Mouse (Mus musculus): ENCODE measurements around the gene Unc79.
A peak's percentile ranks its signal among the peaks of the same experiment; 100 is the strongest.

Gene Unc79

DNA sequence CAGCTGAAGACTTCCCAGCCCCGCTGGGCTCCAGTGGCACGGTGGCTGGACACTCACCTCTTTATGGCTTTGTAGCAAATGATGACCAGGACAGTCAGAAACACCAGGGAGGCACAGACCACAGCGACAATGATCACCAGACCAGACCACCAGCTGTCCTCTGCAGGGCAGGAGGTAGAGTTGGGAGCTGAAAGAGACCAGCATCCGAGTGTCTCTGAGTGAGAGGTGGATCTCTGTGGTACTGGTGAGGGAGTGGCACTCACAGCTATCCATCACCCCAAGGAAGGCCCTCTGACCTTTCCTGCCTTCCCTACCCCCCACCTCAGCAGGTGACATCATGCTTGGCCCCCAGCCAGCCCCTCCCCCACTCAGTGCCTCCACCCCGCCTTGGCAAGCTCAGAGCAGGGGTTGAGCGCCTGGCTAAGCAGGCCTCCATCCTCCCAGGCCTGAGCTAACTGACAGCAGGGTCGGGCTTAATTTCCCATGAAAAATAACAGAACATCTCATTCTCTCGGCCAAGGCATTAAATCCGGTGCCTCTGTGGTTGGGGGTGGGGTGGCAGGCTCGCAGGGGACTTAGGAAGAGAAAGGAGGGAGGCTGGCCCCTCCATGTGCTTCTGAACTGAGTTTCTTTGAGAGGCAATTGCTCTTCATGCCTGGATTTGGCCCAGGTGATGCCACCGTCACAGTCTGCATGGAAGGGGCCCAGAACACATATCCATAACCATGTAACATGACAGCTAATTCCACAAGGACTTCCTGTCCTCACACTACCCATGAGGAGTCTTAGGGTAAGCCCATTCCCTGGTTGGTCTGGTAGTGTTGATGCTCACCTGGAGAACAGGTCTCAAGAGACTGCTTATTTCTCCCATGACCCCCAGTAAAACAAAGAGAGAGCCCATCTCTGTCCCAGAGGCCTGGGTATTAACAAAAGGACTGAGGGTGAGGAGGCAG lies 254.2 kb downstream of the Unc79 start:
- no peak for DNase-seq (ENCODE audit: low spot score in 2 of 2)

DNA sequence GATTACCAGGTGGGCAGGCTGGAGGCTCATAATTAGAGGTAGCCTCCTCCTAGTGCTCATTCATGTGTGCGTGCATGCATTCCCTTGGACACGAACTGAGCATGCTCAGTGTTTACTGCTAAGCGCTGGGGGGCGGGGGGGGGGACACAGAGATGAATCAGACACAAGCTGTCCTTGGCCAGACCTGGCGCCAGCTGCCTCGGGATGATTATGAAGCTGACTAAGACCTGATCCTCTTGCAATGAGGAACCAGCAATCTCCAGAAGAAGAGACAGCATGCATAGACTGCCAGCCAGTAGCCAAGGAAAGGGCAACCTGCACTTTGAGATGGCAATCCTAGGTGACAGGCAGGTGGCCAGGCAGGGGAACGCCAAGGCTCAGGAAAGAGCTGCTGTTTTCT lies 256.9 kb downstream of the Unc79 start:
- DNase-seq (ENCODE audit: low spot score in 2 of 2) = peak; percentile 37 to 46

DNA sequence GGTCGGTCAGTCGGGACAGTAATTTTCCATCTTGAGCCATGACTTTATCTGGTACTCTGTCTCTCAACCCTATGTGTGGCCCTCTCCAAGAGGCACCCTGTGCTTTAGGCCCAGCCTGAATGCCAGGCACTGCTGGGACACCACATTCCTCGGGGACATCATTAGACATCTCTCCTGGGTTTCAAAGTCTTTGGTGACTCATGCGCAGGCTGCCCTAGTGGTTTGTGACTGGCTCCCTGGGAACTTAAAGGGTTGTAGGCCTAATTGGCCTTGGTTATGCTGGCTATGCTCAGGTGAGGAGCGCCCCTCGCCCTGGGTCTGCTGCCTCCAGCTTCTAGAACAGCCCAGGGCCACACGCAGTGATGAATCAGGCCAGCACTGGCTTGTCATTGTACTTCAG lies 260.9 kb downstream of the Unc79 start:
- no peak for DNase-seq (ENCODE audit: low spot score in 2 of 2)

DNA sequence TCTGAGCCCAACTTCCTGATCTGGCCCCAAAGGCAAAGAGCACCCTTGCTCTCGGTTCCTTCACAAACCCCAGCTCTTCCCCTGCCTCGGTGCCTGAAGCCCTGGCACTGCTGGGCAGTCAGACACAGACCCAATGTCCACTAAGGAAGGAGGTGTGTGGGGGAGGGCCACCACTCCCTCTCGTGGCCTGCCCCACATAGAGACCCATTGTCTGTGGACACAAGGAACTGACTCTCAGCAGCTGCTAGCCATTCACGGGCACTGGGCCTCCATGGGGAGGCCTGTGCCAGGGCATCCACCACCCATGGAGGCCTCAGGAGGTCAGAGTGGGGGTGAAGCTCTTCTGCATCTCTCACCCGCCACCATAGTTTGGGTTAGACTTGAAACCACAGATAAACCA lies 262.4 kb downstream of the Unc79 start:
- DNase-seq (ENCODE audit: low spot score in 2 of 2) = peak in 1 of 2 experiments; percentile 13

DNA sequence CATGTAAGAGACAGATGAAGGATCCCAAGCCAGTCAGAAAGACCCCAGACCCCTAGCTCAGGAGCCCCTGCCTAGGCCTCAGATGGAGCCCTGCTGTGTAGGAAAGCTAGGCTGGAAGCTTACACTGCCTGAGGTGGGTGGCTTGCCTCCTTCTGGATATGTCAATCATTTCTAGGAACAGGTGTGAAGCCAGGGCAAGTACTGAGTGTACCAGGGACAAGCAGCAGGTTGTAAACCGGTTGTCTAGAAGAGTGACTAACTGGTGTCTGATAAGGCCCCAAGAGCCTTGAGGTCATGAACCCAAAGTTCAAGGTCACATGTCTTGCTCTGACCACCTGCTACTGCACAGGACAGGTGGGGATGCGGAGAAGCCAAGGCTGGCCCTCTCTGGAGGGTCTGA lies 264.9 kb downstream of the Unc79 start:
- DNase-seq (ENCODE audit: low spot score in 2 of 2) = no peak

DNA sequence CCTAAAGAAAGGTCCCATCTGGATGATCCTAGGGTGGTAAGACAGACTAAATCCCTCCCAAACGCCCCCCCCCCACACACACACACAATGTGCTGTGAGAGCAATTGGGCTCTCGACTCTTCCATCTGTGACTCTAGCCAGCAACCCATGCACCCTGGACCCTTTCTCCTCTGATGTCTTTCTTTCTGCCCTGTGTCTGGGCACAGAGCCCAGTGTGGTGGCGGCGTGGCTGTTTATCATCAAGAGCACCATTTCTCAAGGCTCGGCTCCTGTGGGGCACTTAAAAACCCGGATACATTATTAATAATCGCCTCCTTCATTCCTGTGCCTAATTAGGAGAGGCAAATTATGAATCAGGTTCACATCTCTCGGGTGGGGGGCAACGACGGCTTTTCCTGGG lies 265.6 kb downstream of the Unc79 start:
- peak in 1 of 2 experiments; percentile 27 for DNase-seq (ENCODE audit: low spot score in 2 of 2)

DNA sequence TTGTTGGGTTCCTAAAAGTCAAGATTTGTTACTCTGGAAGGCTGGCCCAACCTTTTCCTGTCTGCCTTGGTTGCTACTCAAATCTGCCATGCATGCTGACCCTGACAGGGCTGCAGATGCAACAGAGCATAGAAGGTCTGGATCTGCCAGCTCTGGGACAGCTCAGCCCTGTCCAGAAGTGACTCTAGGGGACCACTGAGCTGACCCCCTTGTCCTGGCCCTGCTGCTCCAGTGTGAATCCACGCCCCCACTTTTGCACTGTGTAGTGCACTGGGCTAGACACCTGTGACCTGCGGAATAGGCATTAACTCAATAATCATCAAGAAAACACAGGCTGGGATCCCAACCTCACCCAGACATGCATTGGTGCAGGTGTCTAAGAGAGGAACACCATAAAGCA lies 266.1 kb downstream of the Unc79 start:
- DNase-seq (ENCODE audit: low spot score in 2 of 2) = no peak

DNA sequence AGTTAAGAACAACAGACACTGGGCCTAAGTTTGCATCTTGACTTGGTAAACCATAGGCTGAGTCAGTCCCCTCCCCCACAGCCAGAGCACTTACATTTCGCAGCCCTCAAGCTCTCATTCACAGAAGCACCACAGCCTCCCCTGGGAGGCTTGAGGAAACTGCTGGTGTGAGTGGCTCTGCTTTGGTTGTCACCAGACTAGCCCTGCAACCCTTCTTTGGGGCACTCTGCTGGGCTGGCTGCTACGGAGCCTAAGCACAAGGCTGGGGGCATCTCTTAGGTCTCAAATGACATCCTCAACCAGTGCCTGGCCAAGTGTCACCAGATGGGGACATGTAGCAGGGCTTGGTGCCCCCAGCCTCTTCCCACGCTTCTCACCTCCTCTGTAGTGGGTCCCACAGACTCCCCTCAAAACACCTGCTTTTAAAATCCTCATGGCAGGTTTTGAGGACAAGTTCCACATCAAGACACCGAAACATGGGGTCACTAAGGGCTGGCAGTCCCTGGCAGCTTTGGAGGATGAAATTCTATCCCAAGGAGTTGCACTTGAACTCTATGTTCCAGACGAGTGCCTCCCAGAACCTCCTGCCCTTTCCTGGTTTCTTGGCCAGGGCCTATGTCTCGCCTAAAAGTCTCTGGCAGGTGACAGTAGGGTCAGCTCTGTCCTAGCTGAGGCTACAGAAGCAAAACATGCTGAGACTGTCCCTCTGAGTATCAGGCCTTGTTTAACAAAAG lies 267.4 kb downstream of the Unc79 start:
- no peak for DNase-seq (ENCODE audit: low spot score in 2 of 2)

DNA sequence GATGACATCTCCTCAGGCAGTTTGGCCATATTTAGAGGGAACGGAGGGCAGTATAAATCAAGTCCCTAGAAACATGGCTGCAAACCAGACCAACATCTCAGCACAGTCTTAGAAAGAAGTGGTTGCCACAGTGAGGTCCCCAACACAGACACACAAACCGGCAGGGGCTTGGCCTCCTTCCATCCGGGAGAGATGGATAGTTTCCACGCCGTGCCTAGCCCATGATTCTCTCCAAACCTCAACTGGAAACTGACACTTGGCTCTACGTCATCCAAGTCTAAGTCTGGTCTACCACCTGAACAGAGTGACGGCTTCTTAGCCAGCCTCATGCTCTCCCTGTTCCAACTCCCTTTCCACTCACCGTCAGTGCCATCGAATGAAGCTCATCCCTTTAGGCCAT lies 275.0 kb downstream of the Unc79 start:
- DNase-seq (ENCODE audit: low spot score in 2 of 2) = no peak

DNA sequence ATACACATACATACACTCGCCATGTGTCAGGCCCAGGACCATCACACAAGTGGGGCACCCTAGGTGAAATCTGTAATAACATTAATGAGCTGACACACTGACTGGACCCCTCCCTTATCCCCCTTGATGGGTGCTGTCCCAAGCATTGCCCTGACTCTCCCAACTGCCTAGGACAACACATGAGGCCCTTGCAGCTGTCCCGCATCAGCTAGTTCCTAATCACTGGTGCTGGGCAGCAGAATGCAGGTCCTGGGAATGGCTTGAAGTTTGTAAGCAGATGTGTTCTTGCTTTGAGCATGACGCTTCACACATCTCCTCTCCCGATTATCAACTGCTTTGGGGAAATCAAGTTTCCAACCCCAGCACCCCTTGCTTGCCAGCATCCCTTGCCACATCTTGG lies 277.5 kb downstream of the Unc79 start:
- no peak for DNase-seq (ENCODE audit: low spot score in 2 of 2)

DNA sequence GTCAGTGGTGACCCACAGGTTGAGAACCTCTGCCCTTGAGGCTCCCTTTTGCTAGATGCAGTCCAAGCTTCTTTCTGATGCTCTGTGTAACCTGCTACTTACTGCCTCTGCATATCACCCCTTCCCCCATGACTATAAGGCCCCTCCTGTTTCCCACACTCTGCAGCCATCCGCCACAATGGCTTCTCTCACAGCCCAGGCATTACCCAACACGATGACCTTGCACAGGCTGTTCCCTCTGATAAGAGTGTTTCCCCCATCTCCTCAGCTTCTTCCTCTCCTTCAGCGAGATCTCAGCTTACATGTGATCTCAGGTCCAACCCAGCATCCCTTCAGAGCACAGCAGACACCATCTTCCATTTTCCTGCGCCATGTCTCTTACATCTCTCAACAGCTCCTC lies 280.4 kb downstream of the Unc79 start:
- DNase-seq (ENCODE audit: low spot score in 2 of 2) = no peak

Data from right cerebral cortex, adult 2 months (tissue).